Mouse (Mus musculus) CH12.LX (cell line): ENCODE data around the gene Cluap1. TPM values are rescaled to one million over a fixed set of nuclear protein-coding genes. Genes with fewer than 3 reads are reported as not detected.

Source experiments
- DNase-seq: peaks from one replicate; pipeline ENCODE4 v3.0.0-alpha.2; 2013; ENCODE audit errors: extremely low read depth
- H3K27ac ChIP-seq: 2 replicates; pipeline ENCODE4 v1.5.1; 2012; ENCODE audit warnings: low read depth, mild to moderate bottlenecking, control low read depth, moderate library complexity; ENCODE audit not compliant: insufficient read depth
- H3K27me3 ChIP-seq: replicated peaks from 2 replicates; pipeline ENCODE3; 2012; ENCODE audit warnings: inconsistent platforms
- H3K36me3 ChIP-seq, 2 experiments: replicated peaks in 1 of 2; 2 replicates each; pipeline versions ENCODE3 to v1.6.1; 2012; ENCODE audit warnings: inconsistent platforms in 1 of 2, low read length in 1 of 2, mild to moderate bottlenecking in 1 of 2, mixed read lengths in 1 of 2, moderate library complexity in 1 of 2; ENCODE audit not compliant: control insufficient read depth in 1 of 2, insufficient read depth in 1 of 2
- H3K4me1 ChIP-seq, 2 experiments: 2 replicates each; pipeline ENCODE4 v1.6.1; 2012; ENCODE audit warnings: inconsistent platforms in 1 of 2, moderate library complexity in 1 of 2; ENCODE audit not compliant: insufficient read depth in 2 of 2, control insufficient read depth in 1 of 2
- H3K4me2 ChIP-seq: 2 replicates; pipeline ENCODE4 v1.6.1; 2012; ENCODE audit warnings: low read depth, mild to moderate bottlenecking, control low read depth; ENCODE audit not compliant: poor library complexity, insufficient read depth, severe bottlenecking
- H3K4me3 ChIP-seq, 3 experiments: fragments of 150-350 bp in 1 of 3; sonication (generic) in 1 of 3; replicated peaks in 1 of 3; 2 replicates each; pipeline versions ENCODE3 to v1.5.1; 2011 to 2012; ENCODE audit warnings: low read depth in 2 of 3, low read length in 2 of 3, mild to moderate bottlenecking in 2 of 3, moderate library complexity in 2 of 3, control low read depth in 1 of 3, improper control_type of control experiment in 1 of 3, inconsistent platforms in 1 of 3, mixed read lengths in 1 of 3; ENCODE audit not compliant: poor library complexity in 1 of 3
- H3K79me2 ChIP-seq: replicated peaks from 2 replicates; pipeline ENCODE4 v1.6.1; 2012; ENCODE audit warnings: mild to moderate bottlenecking, moderate library complexity; ENCODE audit not compliant: control insufficient read depth, poor library complexity, insufficient read depth, severe bottlenecking; ENCODE audit errors: extremely low read depth
- H3K9ac ChIP-seq: 2 replicates; pipeline ENCODE4 v1.6.1; 2012; ENCODE audit warnings: low read depth, mild to moderate bottlenecking, control low read depth, moderate library complexity; ENCODE audit not compliant: insufficient read depth
- H3K9me3 ChIP-seq: replicated peaks from 2 replicates; pipeline ENCODE3; 2012; ENCODE audit warnings: low read length, inconsistent platforms, mixed read lengths
- BHLHE40 ChIP-seq: IDR thresholded peaks from 2 replicates; pipeline ENCODE4 v1.6.1; 2011; ENCODE audit warnings: mild to moderate bottlenecking, low read depth, low read length, improper control_type of control experiment
- CHD1 ChIP-seq: IDR thresholded peaks from 2 replicates; pipeline ENCODE4 v1.6.1; 2012; ENCODE audit warnings: low read depth, low read length, improper control_type of control experiment, inconsistent platforms
- CHD2 ChIP-seq: IDR thresholded peaks from 2 replicates; pipeline ENCODE4 v1.6.1; 2011; ENCODE audit warnings: low read length, improper control_type of control experiment
- CTCF ChIP-seq, 2 experiments: IDR thresholded peaks in 1 of 2; conservative IDR thresholded peaks in 1 of 2; 2 replicates each; pipeline ENCODE4 v1.5.1; 2011 to 2012; ENCODE audit warnings: low read depth in 2 of 2, low read length in 2 of 2, improper control_type of control experiment in 1 of 2, inconsistent platforms in 1 of 2, mild to moderate bottlenecking in 1 of 2, moderate library complexity in 1 of 2
- EP300 ChIP-seq: IDR thresholded peaks from 2 replicates; pipeline ENCODE4 v1.6.1; 2011; ENCODE audit warnings: low read length, improper control_type of control experiment
- ETS1 ChIP-seq: conservative IDR thresholded peaks from 2 replicates; pipeline ENCODE4 v1.6.1; 2012; ENCODE audit warnings: low read depth, mild to moderate bottlenecking, inconsistent platforms, low read length, improper control_type of control experiment, moderate library complexity
- GABPA ChIP-seq: IDR thresholded peaks from 2 replicates; pipeline ENCODE4 v1.6.1; 2012; ENCODE audit warnings: low read depth, low read length, improper control_type of control experiment, inconsistent platforms; ENCODE audit not compliant: insufficient replicate concordance
- IRF4 ChIP-seq: IDR thresholded peaks from 2 replicates; pipeline ENCODE4 v1.6.1; 2014; ENCODE audit warnings: low read depth, mild to moderate bottlenecking, inconsistent platforms, low read length, improper control_type of control experiment
- JUN ChIP-seq: IDR thresholded peaks from 2 replicates; pipeline ENCODE4 v1.6.1; 2011; ENCODE audit warnings: low read depth, mild to moderate bottlenecking, low read length, improper control_type of control experiment, moderate library complexity; ENCODE audit not compliant: insufficient read depth
- JUND ChIP-seq: conservative IDR thresholded peaks from 2 replicates; pipeline ENCODE4 v1.6.1; 2011; ENCODE audit warnings: low read depth, low read length, improper control_type of control experiment
- MAX ChIP-seq: IDR thresholded peaks from 2 replicates; pipeline ENCODE4 v1.6.1; 2011; ENCODE audit warnings: low read length, improper control_type of control experiment
- MAZ ChIP-seq: IDR thresholded peaks from 2 replicates; pipeline ENCODE4 v1.6.1; 2012; ENCODE audit warnings: low read depth, mild to moderate bottlenecking, inconsistent platforms, low read length, improper control_type of control experiment, moderate library complexity
- NELFE ChIP-seq: IDR thresholded peaks from 2 replicates; pipeline ENCODE4 v1.6.1; 2011; ENCODE audit warnings: low read depth, low read length, improper control_type of control experiment
- NRF1 ChIP-seq: IDR thresholded peaks from 2 replicates; pipeline ENCODE4 v1.6.1; 2014; ENCODE audit warnings: low read depth, mild to moderate bottlenecking, inconsistent platforms, low read length, improper control_type of control experiment, moderate library complexity
- PAX5 ChIP-seq: IDR thresholded peaks from 2 replicates; pipeline ENCODE4 v1.6.1; 2012; ENCODE audit warnings: low read length, inconsistent platforms, mixed read lengths
- RAD21 ChIP-seq: IDR thresholded peaks from 2 replicates; pipeline ENCODE4 v1.6.1; 2011; ENCODE audit warnings: low read depth, mild to moderate bottlenecking, low read length, improper control_type of control experiment, moderate library complexity
- SMC3 ChIP-seq: IDR thresholded peaks from 2 replicates; pipeline ENCODE4 v1.6.1; 2011; ENCODE audit warnings: low read depth, low read length, improper control_type of control experiment
- TCF12 ChIP-seq: IDR thresholded peaks from 2 replicates; pipeline ENCODE4 v1.6.1; 2014; ENCODE audit warnings: low read depth, mild to moderate bottlenecking, inconsistent platforms, low read length, improper control_type of control experiment
- UBTF ChIP-seq: IDR thresholded peaks from 2 replicates; pipeline ENCODE4 v1.6.1; 2012; ENCODE audit warnings: low read depth, mild to moderate bottlenecking, inconsistent platforms, low read length, improper control_type of control experiment, moderate library complexity
- USF1 ChIP-seq: IDR thresholded peaks from 2 replicates; pipeline ENCODE4 v1.6.1; 2014; ENCODE audit warnings: low read depth, mild to moderate bottlenecking, inconsistent platforms, low read length, improper control_type of control experiment
- ZC3H11A ChIP-seq: IDR thresholded peaks from 2 replicates; pipeline ENCODE4 v1.6.1; 2012; ENCODE audit warnings: low read depth, mild to moderate bottlenecking, inconsistent platforms, low read length, improper control_type of control experiment
- ZKSCAN1 ChIP-seq: IDR thresholded peaks from 2 replicates; pipeline ENCODE4 v1.6.1; 2012; ENCODE audit warnings: low read depth, inconsistent platforms, low read length, improper control_type of control experiment, borderline replicate concordance
- ZMIZ1 ChIP-seq: IDR thresholded peaks from 2 replicates; pipeline ENCODE4 v1.6.1; 2012; ENCODE audit warnings: low read depth, mild to moderate bottlenecking, inconsistent platforms, low read length, improper control_type of control experiment
- dilution Hi-C: fragments of 300-500 bp; cut with MboI; formaldehyde crosslinking; loops from 2 replicates; pipeline ENCODE4 v1.14.3; 2020; ENCODE audit warnings: low sequenced_read_pairs; ENCODE audit not compliant: extremely low pct_unique_long_range_greater_than_20kb, extremely low pct_ligation_motif_present
- in situ Hi-C: fragments of 300-500 bp; cut with MboI; formaldehyde crosslinking; loops from 3 replicates; pipeline ENCODE4 v1.14.3; 2019; ENCODE audit warnings: low sequenced_read_pairs, low pct_ligation_motif_present, low pct_unique_long_range_greater_than_20kb, mixed read lengths
- polyA plus RNA-seq: library from polyadenylated mRNA; unstranded; fragments of >175 nt; gene quantifications from 2 replicates; pipeline ENCODE4 v1.2.1, GENCODE M21; 2012; ENCODE audit warnings: low read depth; ENCODE audit not compliant: insufficient read length
- total RNA-seq, 2 experiments: library from RNA; depleted of rRNA; stranded (reverse); fragments of 300-350 nt in 1 of 2; fragments of >200 nt in 1 of 2; gene quantifications; 2 replicates each; pipeline ENCODE4 v1.2.3; 2012 to 2014

The Cluap1 gene
- total and polyA plus RNA-seq, 3 experiments = 33.7 to 47.0 (median 46.5) TPM

DNA sequence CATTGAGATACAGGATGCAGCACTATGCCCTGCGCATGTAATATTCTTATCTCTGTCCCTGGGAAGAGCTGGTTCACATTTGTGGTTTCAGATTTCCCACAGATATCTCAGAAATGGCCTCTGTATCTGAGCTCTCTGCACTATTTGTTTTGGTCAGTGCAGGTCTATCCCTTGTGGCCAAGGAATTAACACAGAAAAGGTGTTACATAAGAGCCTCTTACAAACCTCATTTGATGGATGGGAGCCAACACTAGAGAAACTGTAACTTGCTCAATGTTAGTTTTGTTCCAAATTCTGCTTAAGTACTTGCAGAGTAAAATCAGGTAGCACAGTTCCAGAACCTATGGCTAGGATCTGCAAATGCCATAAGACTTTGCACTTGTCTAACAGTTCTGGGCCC, 25.5 kb downstream of the Cluap1 start:
- in situ Hi-C loops (no loop called here), dilution Hi-C loops (no loop called here)
- no peak for TF ChIP-seq CTCF (conservative IDR thresholded peaks at IDR 0.05 in 1 of 2, IDR thresholded peaks at IDR 0.05 in 1 of 2; ENCODE audit: low read depth in 2 of 2, low read length in 2 of 2)
- Histone ChIP-seq H3K27me3 (no peaks in the 10 kb centered on the region), H3K36me3 (peaks cover 68 to 90% of the 10 kb centered on the region in 2 experiments), H3K4me1 (peaks cover 0 to 2% of the 10 kb centered on the region in 2 experiments; a peak in 1 of 4 replicates), H3K27ac (no peak overlapping the region), H3K9me3 (no peaks in the 10 kb centered on the region), H3K79me2 (no peaks in the 10 kb centered on the region), H3K9ac (no peak overlapping the region), H3K4me3 (no peak overlapping the region), H3K4me2 (no peak overlapping the region)
- no peak for DNase-seq

DNA sequence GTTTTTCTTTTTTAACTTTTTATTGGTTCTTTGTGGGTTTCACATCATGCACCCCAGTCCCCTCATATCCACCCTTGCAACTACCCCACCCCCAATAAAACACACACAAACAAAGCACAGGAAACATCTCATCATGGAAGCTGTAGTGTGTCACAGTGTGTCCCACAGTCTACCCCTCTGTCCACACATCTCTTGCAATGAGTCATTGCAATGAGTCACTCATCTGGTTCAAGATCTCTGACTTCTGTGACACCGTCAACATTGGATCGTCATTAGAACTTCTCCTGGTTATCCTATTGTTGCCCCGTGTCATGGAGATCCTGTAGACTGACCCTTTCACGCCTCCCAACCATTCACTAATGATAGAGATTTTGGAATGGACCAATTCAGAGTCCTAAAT, 26.1 kb downstream of the Cluap1 start:
- in situ Hi-C loops (no loop called here), dilution Hi-C loops (no loop called here)
- H3K4me2 ChIP-seq = no peak overlapping the region

DNA sequence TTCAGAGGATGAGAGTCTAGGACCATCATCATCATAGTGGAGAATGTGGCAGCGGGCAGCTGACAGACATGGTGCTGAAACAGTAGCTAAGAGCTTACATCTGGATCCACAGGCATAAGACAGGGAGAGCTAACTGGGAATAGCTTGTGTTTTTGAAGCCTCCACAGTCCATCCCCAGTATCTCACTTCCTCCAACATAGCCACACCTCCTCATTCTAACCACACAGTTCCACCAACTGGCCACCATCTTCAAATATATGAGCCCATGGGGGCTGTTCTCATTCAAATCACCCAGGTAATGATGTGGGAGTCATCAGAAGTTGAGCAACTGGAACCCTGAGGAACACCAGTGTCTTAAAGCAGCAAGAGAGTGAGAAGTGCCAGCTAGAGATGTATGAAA, 42.5 kb downstream of the Cluap1 start:
- no peaks in the 10 kb centered on the region for H3K79me2 ChIP-seq
- H3K9me3 ChIP-seq = no peaks in the 10 kb centered on the region
- no peak overlapping the region for H3K4me2 ChIP-seq
- TF ChIP-seq PAX5 (no peak), CHD1 (no peak), SMC3 (no peak), NELFE (no peak), ZC3H11A (no peak), RAD21 (no peak), ZMIZ1 (no peak), NRF1 (no peak), IRF4 (no peak), UBTF (no peak), MAX (no peak), USF1 (no peak), BHLHE40 (no peak), CHD2 (no peak)
- TF ChIP-seq, all 38 proteins: peak for 0
- peaks cover 0 to 10% of the 10 kb centered on the region in 2 experiments; a peak in 2 of 4 replicates for H3K4me1 ChIP-seq
- dilution Hi-C loops = no loop called here
- no peaks in the 10 kb centered on the region for H3K27me3 ChIP-seq
- no peak overlapping the region for H3K4me3 ChIP-seq
- H3K27ac ChIP-seq = no peak overlapping the region
- peaks cover 0 to 22% of the 10 kb centered on the region in 2 experiments for H3K36me3 ChIP-seq
- H3K9ac ChIP-seq = no peak overlapping the region
- peak; percentile 24 for DNase-seq
- in situ Hi-C loops = no loop called here

More for the DNA sequence above, 26.1 kb downstream of the Cluap1 start:
- Histone ChIP-seq H3K4me1 (peaks cover 0 to 2% of the 10 kb centered on the region in 2 experiments; a peak in 1 of 4 replicates), H3K79me2 (no peaks in the 10 kb centered on the region), H3K36me3 (peaks cover 66 to 88% of the 10 kb centered on the region in 2 experiments), H3K4me3 (no peak overlapping the region), H3K9ac (no peak overlapping the region), H3K27me3 (no peaks in the 10 kb centered on the region), H3K9me3 (no peaks in the 10 kb centered on the region), H3K27ac (no peak overlapping the region)
- DNase-seq = no peak
- TF ChIP-seq EP300 (no peak), NELFE (no peak), JUND (no peak), ETS1 (no peak), TCF12 (no peak), ZKSCAN1 (no peak), MAZ (no peak), GABPA (no peak), JUN (no peak)
